Mouse (Mus musculus) layer of hippocampus, adult 18-20 months (tissue): ENCODE measurements around the gene Cpb2. TPM values are rescaled to one million over a fixed set of nuclear protein-coding genes. Genes with fewer than 3 reads are reported as not detected.

Experiments used
- microRNA-seq, 2 experiments: library from miRNA; unstranded; fragments of <30 nt; microRNA quantifications; one replicate each; pipeline ENCODE4 v1.2.0; 2021
- total RNA-seq, 2 experiments: library from RNA; stranded (reverse); gene quantifications; 2 replicates each; pipeline ENCODE4 v1.2.3; 2021

Cpb2 gene
- total RNA-seq, 2 experiments from 2014 or later: not detected

Small RNAs within 50 kb of the gene (microRNA-seq; reads per million reads assigned to microRNA genes)
- 0 reads per million in 2 experiments for gene Gm44482

Other genes with a start within 250 kb of the Cpb2 start
- gene Rubcnl, start 226.3 kb upstream of the Cpb2 start, total RNA-seq: 1 to 10 TPM in 1 of 2 experiments, under 1 TPM in 1; 0.81 to 1.1 TPM
- not detected for gene Lrrc63, start 111.4 kb upstream of the Cpb2 start, total RNA-seq
- 1 to 10 TPM; 5.2 to 6.0 TPM for gene Lcp1, start 111.2 kb upstream of the Cpb2 start, total RNA-seq
- 10 to 100 TPM; 59.0 to 62.2 TPM for gene Zc3h13, start 42.1 kb downstream of the Cpb2 start, total RNA-seq
- gene Siah3, start 213.7 kb downstream of the Cpb2 start, total RNA-seq: 1 to 10 TPM; 7.2 to 8.6 TPM